Mouse (Mus musculus): ENCODE results near the gene Klra10. TPM values are rescaled to one million over a fixed set of nuclear protein-coding genes. Genes with fewer than 3 reads are reported as not detected.

Klra10 gene
- not detected in 2 replicates for polyA plus RNA-seq (2012; rRNA removed)

DNA sequence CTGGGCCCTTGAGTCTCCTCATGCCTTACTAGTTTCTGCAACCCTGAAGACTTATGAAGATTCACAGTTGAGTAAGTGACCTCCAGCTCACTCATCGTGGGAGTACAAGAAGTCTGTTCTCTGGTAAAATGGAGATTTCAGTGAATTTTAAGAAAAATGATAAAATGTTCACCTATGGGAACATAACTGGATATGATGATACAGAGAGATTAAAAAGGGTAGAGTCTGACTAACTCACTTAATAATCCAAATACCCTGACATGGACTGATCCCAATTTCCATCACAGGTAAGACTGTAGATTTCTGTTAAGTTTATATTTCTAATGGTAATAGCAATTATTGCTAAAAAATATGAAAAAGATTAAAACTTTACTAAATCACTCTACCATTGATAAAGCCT lies at the start of gene Klra10:
Klra10 (minus strand) TSS at position 101 of the 400 bp plus-strand sequence.

DNA sequence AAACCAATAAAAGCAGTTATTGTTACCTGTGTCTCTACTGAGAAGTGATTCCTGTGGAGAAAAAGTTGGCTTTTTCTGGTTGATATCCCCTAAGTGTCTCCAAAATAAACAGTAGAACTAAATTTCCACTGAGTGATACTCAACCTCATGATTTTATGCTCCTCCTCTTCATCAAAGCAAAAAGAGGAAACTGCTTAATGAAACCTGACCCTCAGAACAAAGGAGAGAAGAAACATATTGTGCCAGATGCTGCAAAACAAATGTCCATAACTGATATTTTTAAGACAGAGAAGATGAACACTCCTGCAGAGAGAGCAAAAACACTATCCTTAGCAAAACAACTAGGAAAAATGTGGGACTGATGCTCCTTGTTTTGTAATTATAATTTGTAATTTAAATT lies 48.5 kb downstream of the Klra10 start, which contains the start of gene Klra7:
Klra7 (minus strand) TSS at position 101 of the 400 bp plus-strand sequence.

Other genes with a start within 250 kb of the Klra10 start
- not detected in 2 replicates for gene Klra4, start 214.7 kb downstream of the Klra10 start, polyA plus RNA-seq (2012; rRNA removed)
- gene Klra8, start 152.0 kb downstream of the Klra10 start, polyA plus RNA-seq (2012; rRNA removed): not detected in 2 replicates
- gene Klra9, start 88.8 kb downstream of the Klra10 start, polyA plus RNA-seq (2012; rRNA removed): not detected in 2 replicates
- gene Klra7, start 48.6 kb downstream of the Klra10 start, polyA plus RNA-seq (2012; rRNA removed): not detected in 2 replicates
- not detected in 2 replicates for gene Klra3, start 55.6 kb upstream of the Klra10 start, polyA plus RNA-seq (2012; rRNA removed)
- not detected in 2 replicates for gene Klra1, start 104.9 kb upstream of the Klra10 start, polyA plus RNA-seq (2012; rRNA removed)